Mouse (Mus musculus) forebrain, embryonic 11.5 days (tissue): ENCODE results near the gene Gm49395. TPM values are rescaled to one million over a fixed set of nuclear protein-coding genes. Genes with fewer than 3 reads are reported as not detected.

Source experiments
- polyA plus RNA-seq: library from polyadenylated mRNA; unstranded; fragments of >200 nt; fragmentation: Nextera tagmentation; extraction: Ambion mirVana; gene quantifications from 2 replicates; pipeline ENCODE4 v1.2.1, GENCODE M21; 2014

Gene Gm49395
- polyA plus RNA-seq, 1 experiment from 2014 or later, result 4.4 TPM

Other genes with a start within 250 kb of the Gm49395 start
- 1.6 and 1.7 TPM in 2 replicates for gene Itga2, start 169.8 kb downstream of the Gm49395 start, polyA plus RNA-seq
- 6.4 and 8.8 TPM in 2 replicates for gene Pelo, start 11.7 kb downstream of the Gm49395 start, polyA plus RNA-seq
- 5.3 and 6.2 TPM in 2 replicates for gene Itga1, start within 50 bp of the Gm49395 start, polyA plus RNA-seq